Mouse (Mus musculus) embryonic facial prominence, embryonic 11.5 days (tissue): ENCODE results near the gene Eda. TPM values are rescaled to one million over a fixed set of nuclear protein-coding genes. Genes with fewer than 3 reads are reported as not detected.

Experiments used
- ATAC-seq: fragments of 200-750 bp; cut with Nextera tagmentation; replicated peaks from 2 replicates; pipeline ENCODE4 v1.8.0; 2017; ENCODE audit warnings: low read depth; ENCODE audit not compliant: insufficient number of reproducible peaks, low FRiP score, low TSS enrichment
- DNase-seq: peaks from one replicate; pipeline ENCODE4 v3.0.0-alpha.2; 2015; ENCODE audit warnings: low spot score
- H3K27ac ChIP-seq: fragments of 300-500 bp; sonication (generic); replicated peaks from 2 replicates; pipeline ENCODE4 v1.5.1; 2014; ENCODE audit warnings: mild to moderate bottlenecking, low read depth, low read length, control low read depth
- H3K27me3 ChIP-seq: fragments of 300-500 bp; sonication (generic); 2 replicates; pipeline ENCODE4 v1.6.1; 2014; ENCODE audit warnings: mild to moderate bottlenecking, low read length, moderate library complexity, mixed read lengths; ENCODE audit not compliant: control insufficient read depth, insufficient read depth
- H3K36me3 ChIP-seq: fragments of 300-500 bp; sonication (generic); replicated peaks from 2 replicates; pipeline ENCODE4 v1.6.1; 2014; ENCODE audit warnings: low read depth, mild to moderate bottlenecking, low read length, moderate library complexity, mixed read lengths; ENCODE audit not compliant: control insufficient read depth, insufficient read depth
- H3K4me1 ChIP-seq: fragments of 300-500 bp; sonication (generic); 2 replicates; pipeline ENCODE4 v1.6.1; 2014; ENCODE audit warnings: low read length, mixed read lengths; ENCODE audit not compliant: control insufficient read depth, insufficient read depth
- H3K4me2 ChIP-seq: fragments of 300-500 bp; sonication (generic); 2 replicates; pipeline ENCODE4 v1.6.1; 2014; ENCODE audit warnings: low read depth, mild to moderate bottlenecking, control low read depth, low read length, moderate library complexity
- H3K4me3 ChIP-seq: fragments of 300-500 bp; sonication (generic); 2 replicates; pipeline ENCODE4 v1.5.1; 2014; ENCODE audit warnings: low read depth, low read length, control low read depth
- H3K9ac ChIP-seq: fragments of 300-500 bp; sonication (generic); replicated peaks from 2 replicates; pipeline ENCODE4 v1.6.1; 2014; ENCODE audit warnings: mild to moderate bottlenecking, control low read depth, low read length
- H3K9me3 ChIP-seq: fragments of 300-500 bp; sonication (generic); replicated peaks from 2 replicates; pipeline ENCODE4 v1.6.1; 2016; ENCODE audit warnings: mild to moderate bottlenecking, low read length, inconsistent platforms, mixed read lengths; ENCODE audit not compliant: control insufficient read depth
- WGBS: fragments of 180-500 bp; shearing (Covaris S2); extraction: QIAGEN DNeasy Blood & Tissue Kit; methylation state at CpG from one replicate; pipeline ENCODE4 v1.1.7; 2014; 5-methylcytosine and 5-hydroxymethylcytosine counted together
- polyA plus RNA-seq: library from polyadenylated mRNA; unstranded; fragments of >200 nt; fragmentation: Nextera tagmentation; extraction: Ambion mirVana; gene quantifications from 2 replicates; pipeline ENCODE4 v1.2.1, GENCODE M21; 2014

Eda gene
- polyA plus RNA-seq, 1 experiment from 2014 or later: 2.0 TPM

DNA sequence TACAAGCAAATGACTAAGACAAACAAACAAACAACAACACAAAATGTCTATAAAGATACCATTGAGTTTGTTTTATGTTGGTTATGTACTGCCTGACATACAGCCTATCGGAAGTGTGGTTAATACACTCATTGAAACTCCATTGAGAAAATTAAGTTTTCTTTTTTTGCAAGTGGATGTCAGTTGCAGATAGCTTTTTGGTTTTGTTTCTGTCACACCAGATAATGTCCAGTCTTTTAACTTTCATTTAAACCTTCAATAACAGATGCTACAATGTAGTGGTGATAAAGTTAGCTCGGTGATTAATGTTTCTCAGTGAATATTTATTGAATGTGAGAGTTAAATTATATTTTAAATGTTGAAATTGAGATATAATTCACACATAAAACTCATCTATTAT is 23.9 kb downstream of the Eda start:
- H3K27ac ChIP-seq: no peak overlapping the region
- no peak for ATAC-seq

DNA sequence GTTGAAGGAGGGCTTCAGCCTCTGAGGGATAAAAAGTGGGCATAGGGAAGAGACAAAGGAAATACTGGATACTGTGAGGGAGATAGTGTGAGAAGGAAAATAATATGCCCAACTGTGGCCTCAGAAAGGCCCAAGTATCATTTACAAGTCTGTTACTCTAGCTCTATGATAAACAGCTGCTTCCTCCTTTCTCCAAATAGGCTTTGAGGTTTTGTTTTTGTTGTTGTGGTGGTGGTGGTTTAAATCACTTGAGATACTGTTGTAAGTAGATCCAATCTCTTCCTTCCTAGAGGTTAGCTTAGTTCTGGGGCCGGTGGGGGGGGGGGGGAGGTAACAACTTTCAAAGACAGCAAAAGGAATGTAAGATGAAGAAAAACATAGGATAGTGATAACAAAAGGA is 143.0 kb downstream of the Eda start:
- Histone ChIP-seq H3K9me3 (no peaks in the 10 kb centered on the region), H3K4me3 (no peak overlapping the region), H3K4me1 (no peaks in the 10 kb centered on the region), H3K36me3 (no peaks in the 10 kb centered on the region), H3K27ac (no peak overlapping the region), H3K4me2 (no peak overlapping the region), H3K9ac (no peak overlapping the region), H3K27me3 (no peaks in the 10 kb centered on the region)
- DNase-seq (no peak), ATAC-seq (no peak)
- WGBS: 26% methylated on average over 1 of the region's 1 CpGs

More for the DNA sequence above, 23.9 kb downstream of the Eda start:
- no peak for DNase-seq
- no peaks in the 10 kb centered on the region for H3K27me3 ChIP-seq
- H3K4me2 ChIP-seq: no peak overlapping the region
- WGBS: 90% methylated on average over 2 of the region's 2 CpGs
- no peaks in the 10 kb centered on the region for H3K36me3 ChIP-seq
- H3K9me3 ChIP-seq: no peaks in the 10 kb centered on the region
- no peaks in the 10 kb centered on the region for H3K4me1 ChIP-seq
- H3K4me3 ChIP-seq: no peak overlapping the region
- no peak overlapping the region for H3K9ac ChIP-seq

DNA sequence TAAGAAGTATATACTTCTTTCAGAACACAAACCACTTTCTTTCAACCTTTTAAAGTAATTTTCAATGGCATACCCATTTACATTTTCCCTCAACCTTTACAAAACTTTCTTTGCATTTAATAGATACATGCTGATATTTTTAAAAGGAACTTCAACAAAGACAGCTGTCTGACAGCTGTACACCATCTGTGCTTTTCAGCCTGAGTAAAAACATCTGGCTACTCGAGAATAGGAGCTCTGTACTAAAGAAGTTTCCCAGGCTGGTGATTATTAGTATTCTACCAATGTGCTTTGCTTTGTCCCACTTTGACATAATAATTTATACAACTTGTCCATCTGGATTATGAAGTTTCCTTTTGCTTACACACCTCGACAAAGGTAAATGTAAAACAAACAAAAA is 219.9 kb downstream of the Eda start:
- Histone ChIP-seq H3K9ac (no peak overlapping the region), H3K4me1 (no peaks in the 10 kb centered on the region), H3K27me3 (no peaks in the 10 kb centered on the region), H3K4me2 (no peak overlapping the region), H3K4me3 (no peak overlapping the region), H3K36me3 (no peaks in the 10 kb centered on the region), H3K9me3 (no peaks in the 10 kb centered on the region), H3K27ac (no peak overlapping the region)
- peak; percentile 63 for DNase-seq
- WGBS: 35% methylated on average over 2 of the region's 2 CpGs
- no peak for ATAC-seq

DNA sequence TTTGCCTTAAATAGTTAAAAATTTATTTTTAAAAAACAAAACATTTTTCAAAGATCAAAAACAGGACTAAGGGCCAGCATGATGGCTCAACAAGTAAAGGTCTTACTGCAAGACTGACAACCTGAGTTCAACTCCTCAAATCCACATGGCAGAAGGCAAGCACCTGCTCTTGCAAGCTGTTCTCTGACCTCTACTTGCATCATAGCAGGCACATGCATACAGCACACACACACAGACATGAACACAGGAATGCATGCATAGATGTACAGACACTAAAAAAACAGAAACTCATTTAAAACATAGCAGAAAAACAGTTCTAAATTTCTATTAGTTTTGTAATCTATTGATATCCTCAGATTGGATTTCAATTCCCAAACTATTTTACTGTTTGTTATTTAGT is 338.2 kb downstream of the Eda start:
- H3K27ac ChIP-seq: no peak overlapping the region
- no peak overlapping the region for H3K4me2 ChIP-seq
- H3K9ac ChIP-seq: no peak overlapping the region
- no peaks in the 10 kb centered on the region for H3K4me1 ChIP-seq
- H3K27me3 ChIP-seq: no peaks in the 10 kb centered on the region
- H3K36me3 ChIP-seq: no peaks in the 10 kb centered on the region
- H3K4me3 ChIP-seq: no peak overlapping the region
- no peaks in the 10 kb centered on the region for H3K9me3 ChIP-seq
- no peak for DNase-seq
- no peak for ATAC-seq

GRCm38 (mm10) chrX:100314172-100314902 is 338.9 kb downstream of the Eda start:
- no peak for DNase-seq

GRCm38 (mm10) chrX:100340687-100341086 is 365.3 kb downstream of the Eda start:
- Histone ChIP-seq H3K36me3 (no peaks in the 10 kb centered on the region), H3K4me3 (no peak overlapping the region), H3K9ac (no peak overlapping the region), H3K4me2 (no peak overlapping the region), H3K4me1 (no peaks in the 10 kb centered on the region), H3K27ac (no peak overlapping the region), H3K27me3 (no peaks in the 10 kb centered on the region), H3K9me3 (no peaks in the 10 kb centered on the region)
- DNase-seq: no peak
- 74% methylated on average over 2 of the region's 2 CpGs for WGBS
- ATAC-seq: no peak

More at GRCm38 (mm10) chrX:100314172-100314902, 338.9 kb downstream of the Eda start:
- H3K4me3 ChIP-seq: no peak overlapping the region
- no peaks in the 10 kb centered on the region for H3K4me1 ChIP-seq
- H3K27ac ChIP-seq: no peak overlapping the region
- no peak overlapping the region for H3K9ac ChIP-seq
- no peak for ATAC-seq
- no peaks in the 10 kb centered on the region for H3K9me3 ChIP-seq
- H3K4me2 ChIP-seq: no peak overlapping the region
- H3K27me3 ChIP-seq: no peaks in the 10 kb centered on the region
- no peaks in the 10 kb centered on the region for H3K36me3 ChIP-seq

DNA sequence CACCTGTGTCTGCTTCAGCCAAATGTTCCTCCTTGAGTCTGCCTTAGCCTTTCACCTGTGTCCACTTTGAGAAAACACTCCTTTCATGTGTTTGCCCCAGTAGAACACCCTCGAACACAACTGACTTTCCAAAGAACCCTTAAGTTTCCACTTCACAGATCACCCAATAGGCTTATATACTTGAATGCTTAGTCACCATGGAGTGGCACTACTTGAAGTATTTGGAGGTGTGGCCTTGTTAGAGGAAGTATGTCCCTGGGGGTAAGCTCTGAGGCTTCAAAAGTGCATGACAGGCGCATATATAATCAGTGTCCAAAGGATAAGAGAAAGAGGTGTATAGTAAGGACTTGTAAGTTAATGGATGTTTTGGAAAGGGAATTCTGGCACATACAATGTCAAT is 369.0 kb downstream of the Eda start:
- H3K36me3 ChIP-seq: no peaks in the 10 kb centered on the region
- H3K27me3 ChIP-seq: no peaks in the 10 kb centered on the region
- no peak overlapping the region for H3K27ac ChIP-seq
- no peak overlapping the region for H3K4me2 ChIP-seq
- H3K9ac ChIP-seq: no peak overlapping the region
- 84% methylated on average over 2 of the region's 2 CpGs for WGBS
- DNase-seq: no peak
- H3K4me3 ChIP-seq: no peak overlapping the region
- H3K4me1 ChIP-seq: no peaks in the 10 kb centered on the region
- no peak for ATAC-seq
- no peaks in the 10 kb centered on the region for H3K9me3 ChIP-seq

DNA sequence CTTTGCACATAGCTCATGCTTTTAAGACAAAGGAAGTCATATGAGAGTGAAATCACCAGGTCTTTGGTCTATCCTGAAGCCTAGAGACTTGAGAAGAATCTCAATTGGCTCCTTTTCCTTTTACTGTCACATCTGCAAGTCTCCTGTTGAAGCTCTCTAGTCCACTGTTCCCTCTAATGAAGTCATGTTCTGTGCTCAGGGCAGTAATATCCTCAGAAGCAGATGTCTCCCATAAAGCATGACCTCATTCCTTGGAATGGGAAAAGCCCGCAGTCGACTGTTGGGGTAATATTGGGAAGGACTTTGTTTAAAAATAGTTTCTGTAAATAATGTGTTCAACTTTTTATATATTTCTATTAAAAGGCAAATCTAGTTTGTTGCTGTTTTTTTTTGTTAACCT is 381.6 kb downstream of the Eda start:
- 89% methylated on average over 2 of the region's 2 CpGs for WGBS
- no peaks in the 10 kb centered on the region for H3K4me1 ChIP-seq
- H3K9me3 ChIP-seq: no peaks in the 10 kb centered on the region
- H3K4me2 ChIP-seq: no peak overlapping the region
- ATAC-seq (no peak), DNase-seq (no peak)
- no peaks in the 10 kb centered on the region for H3K36me3 ChIP-seq
- H3K4me3 ChIP-seq: no peak overlapping the region
- no peaks in the 10 kb centered on the region for H3K27me3 ChIP-seq
- no peak overlapping the region for H3K27ac ChIP-seq
- H3K9ac ChIP-seq: no peak overlapping the region
